Mouse (Mus musculus) small intestine, adult 2 months (tissue): ENCODE measurements at regions not wholly inside any gene's neighbourhood (a gene's known extent, or its start where the extent isn't known, plus 50 kb on each side); places are given as distances from the start of the nearest gene placed in this dataset.
A peak's percentile ranks its signal among the peaks of the same experiment; 100 is the strongest.

Source experiments
- H3K27ac ChIP-seq: fragments of 200-500 bp; 2 replicates; pipeline ENCODE4 v1.5.1; 2012; ENCODE audit warnings: low read depth, low read length, control low read depth, inconsistent platforms; ENCODE audit not compliant: insufficient read depth
- H3K27me3 ChIP-seq: fragments of 200-500 bp; 2 replicates; pipeline ENCODE4 v1.6.1; 2012; ENCODE audit warnings: mild to moderate bottlenecking, moderate library complexity, low read length, inconsistent platforms; ENCODE audit not compliant: control insufficient read depth, insufficient read depth
- H3K36me3 ChIP-seq: fragments of 200-500 bp; 2 replicates; pipeline ENCODE4 v1.6.1; 2012; ENCODE audit warnings: mild to moderate bottlenecking, low read length, control low read depth, inconsistent platforms; ENCODE audit not compliant: control insufficient read depth, insufficient read depth
- H3K4me1 ChIP-seq: fragments of 200-500 bp; 2 replicates; pipeline ENCODE4 v1.6.1; 2012; ENCODE audit warnings: low read length, inconsistent platforms, mixed read lengths; ENCODE audit not compliant: control insufficient read depth, insufficient read depth, insufficient read length
- H3K4me3 ChIP-seq: fragments of 200-500 bp; 2 replicates; pipeline ENCODE4 v1.5.1; 2012; ENCODE audit warnings: low read depth, mild to moderate bottlenecking, control low read depth, inconsistent platforms, low read length, moderate library complexity
- CTCF ChIP-seq: fragments of 200-500 bp; IDR thresholded peaks from 2 replicates; pipeline ENCODE4 v1.5.1; 2012; ENCODE audit warnings: low read depth, mild to moderate bottlenecking, control low read depth, inconsistent platforms, low read length, moderate library complexity, mixed read lengths; ENCODE audit not compliant: insufficient replicate concordance, insufficient read length; ENCODE audit errors: extremely low read depth
- POLR2A ChIP-seq: fragments of 200-500 bp; IDR thresholded peaks from 2 replicates; pipeline ENCODE4 v1.6.1; 2012; ENCODE audit warnings: low read depth, mild to moderate bottlenecking, control low read depth, inconsistent platforms, low read length, moderate library complexity
- WGBS: fragments of 180-500 bp; shearing (Covaris S2); methylation state at CpG from one replicate; pipeline ENCODE4 v1.1.7; 2018; 5-methylcytosine and 5-hydroxymethylcytosine counted together

- no peak overlapping the region for H3K4me3 ChIP-seq
- WGBS = 74% methylated on average over 3 of the region's 3 CpGs
- no peaks in the 10 kb centered on the region for H3K36me3 ChIP-seq
- no peak overlapping the region for H3K27ac ChIP-seq
- no peaks in the 10 kb centered on the region for H3K4me1 ChIP-seq
- no peaks in the 10 kb centered on the region for H3K27me3 ChIP-seq
- TF ChIP-seq POLR2A = no peak
- TF ChIP-seq CTCF = no peak
Observed at GRCm38 (mm10) chr2:158909086-158909485, 114.5 kb downstream of the Dhx35 start.

GRCm38 (mm10) chr2:158910325-158910724, 115.7 kb downstream of the Dhx35 start:
- H3K27me3 ChIP-seq = no peaks in the 10 kb centered on the region
- TF ChIP-seq CTCF = no peak
- TF ChIP-seq POLR2A = no peak
- no peaks in the 10 kb centered on the region for H3K4me1 ChIP-seq
- H3K4me3 ChIP-seq = no peak overlapping the region
- 60% methylated on average over 8 of the region's 8 CpGs for WGBS
- no peaks in the 10 kb centered on the region for H3K36me3 ChIP-seq
- H3K27ac ChIP-seq = no peak overlapping the region

- Histone ChIP-seq H3K4me1 (no peaks in the 10 kb centered on the region), H3K36me3 (no peaks in the 10 kb centered on the region), H3K27ac (no peak overlapping the region), H3K4me3 (no peak overlapping the region), H3K27me3 (no peaks in the 10 kb centered on the region)
- TF ChIP-seq POLR2A (no peak), CTCF (no peak)
- 45% methylated on average over 7 of the region's 7 CpGs for WGBS
Observed at GRCm38 (mm10) chr2:158911191-158911590, 116.6 kb downstream of the Dhx35 start.

GRCm38 (mm10) chr2:158912631-158913258, 118.1 kb downstream of the Dhx35 start:
- H3K36me3 ChIP-seq = no peaks in the 10 kb centered on the region
- no peaks in the 10 kb centered on the region for H3K4me1 ChIP-seq
- WGBS = 37% methylated on average over 9 of the region's 9 CpGs
- no peaks in the 10 kb centered on the region for H3K27me3 ChIP-seq
- H3K4me3 ChIP-seq = no peak overlapping the region
- H3K27ac ChIP-seq = no peak overlapping the region
- TF ChIP-seq CTCF (peak; percentile 64; the same call in 1 of the 2 replicates), POLR2A (no peak)

- Histone ChIP-seq H3K4me3 (no peak overlapping the region), H3K27ac (no peak overlapping the region), H3K4me1 (no peaks in the 10 kb centered on the region), H3K27me3 (no peaks in the 10 kb centered on the region), H3K36me3 (no peaks in the 10 kb centered on the region)
- TF ChIP-seq CTCF = no peak
- no peak for TF ChIP-seq POLR2A
- 39% methylated on average over 6 of the region's 6 CpGs for WGBS
Observed at GRCm38 (mm10) chr2:158917398-158917797, 122.8 kb downstream of the Dhx35 start.

- 80% methylated on average over 5 of the region's 5 CpGs for WGBS
- H3K27ac ChIP-seq = no peak overlapping the region
- H3K4me1 ChIP-seq = no peaks in the 10 kb centered on the region
- no peaks in the 10 kb centered on the region for H3K27me3 ChIP-seq
- TF ChIP-seq POLR2A = no peak
- no peak for TF ChIP-seq CTCF
- no peak overlapping the region for H3K4me3 ChIP-seq
- H3K36me3 ChIP-seq = no peaks in the 10 kb centered on the region
Observed at GRCm38 (mm10) chr2:158918312-158918711, 123.7 kb downstream of the Dhx35 start.

GRCm38 (mm10) chr2:158921342-158922255, 127.0 kb downstream of the Dhx35 start:
- no peak for TF ChIP-seq POLR2A
- TF ChIP-seq CTCF = no peak
- Histone ChIP-seq H3K4me3 (no peak overlapping the region), H3K4me1 (no peaks in the 10 kb centered on the region), H3K27ac (no peak overlapping the region), H3K36me3 (no peaks in the 10 kb centered on the region), H3K27me3 (no peaks in the 10 kb centered on the region)
- WGBS = 66% methylated on average over 12 of the region's 12 CpGs
